Mouse (Mus musculus) ovary, adult 18-20 months (tissue): ENCODE measurements around the gene Calb2.

Experiments used
- DNase-seq: peaks from one replicate; pipeline ENCODE4 v3.0.0; 2022; ENCODE audit warnings: low spot score, mixed read lengths

Calb2 gene

DNA sequence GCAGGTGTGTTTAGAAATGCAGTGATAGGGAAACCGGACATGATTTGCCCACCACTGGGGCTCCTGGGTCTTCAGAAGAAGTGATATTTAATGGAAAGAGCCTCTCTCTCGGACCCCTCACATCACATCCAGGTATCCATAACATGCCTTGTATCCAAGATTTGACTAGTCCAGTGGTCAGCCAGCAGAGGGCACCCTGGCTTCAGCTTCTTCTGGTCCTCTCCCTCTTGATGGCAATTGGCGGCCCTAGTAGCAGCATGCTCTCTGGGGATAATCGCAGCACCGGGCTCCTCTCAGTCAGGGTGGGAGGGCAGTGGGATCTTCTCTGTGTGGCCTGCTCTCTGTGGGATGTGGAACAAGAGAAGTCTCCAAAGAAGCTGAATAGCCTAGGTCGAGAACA, 48.3 kb downstream of the Calb2 start:
- no peak for DNase-seq

DNA sequence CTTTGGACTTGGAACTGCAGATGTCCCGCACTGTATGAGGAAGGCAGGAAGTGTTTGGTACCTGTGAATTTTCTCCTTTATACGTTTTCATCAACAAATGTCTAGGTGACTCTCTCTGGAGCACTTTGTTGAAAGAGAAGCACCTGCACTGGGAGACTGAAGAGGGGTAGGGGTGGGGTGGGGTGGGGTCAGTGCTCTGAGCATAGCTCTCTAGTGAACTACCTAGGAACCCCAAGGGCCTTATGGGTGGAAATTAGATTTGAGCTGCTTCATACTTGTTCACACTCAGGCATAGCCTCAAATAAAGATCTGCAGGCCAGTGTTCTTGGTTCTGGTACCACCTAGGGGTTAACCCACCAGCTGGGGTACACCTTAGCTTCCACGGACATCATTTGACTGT, 65.4 kb downstream of the Calb2 start, which contains the start of gene Gm17720:
Gm17720 (minus strand) TSS at position 101 of the 400 bp plus-strand sequence.
- DNase-seq: no peak

DNA sequence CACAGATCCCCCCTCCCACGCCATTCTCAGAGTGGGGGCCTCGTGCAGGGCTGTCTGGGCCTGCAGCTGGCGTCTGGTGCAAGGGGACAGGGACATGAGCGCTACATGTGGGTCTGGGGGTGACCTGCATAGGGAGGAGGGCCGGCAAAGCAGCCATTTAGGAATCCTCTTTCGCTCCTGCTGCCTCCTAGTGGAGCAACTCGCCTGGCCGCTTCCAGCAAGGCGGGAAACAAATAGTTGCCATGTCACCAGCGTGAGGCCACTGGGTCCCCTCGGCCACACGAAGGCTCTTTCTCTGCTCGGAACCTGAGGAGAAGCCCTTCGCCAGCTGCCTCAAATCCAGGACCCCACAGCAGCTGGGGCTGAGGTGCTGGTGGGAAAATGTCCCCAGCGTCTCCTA, 66.3 kb downstream of the Calb2 start:
- DNase-seq: no peak

DNA sequence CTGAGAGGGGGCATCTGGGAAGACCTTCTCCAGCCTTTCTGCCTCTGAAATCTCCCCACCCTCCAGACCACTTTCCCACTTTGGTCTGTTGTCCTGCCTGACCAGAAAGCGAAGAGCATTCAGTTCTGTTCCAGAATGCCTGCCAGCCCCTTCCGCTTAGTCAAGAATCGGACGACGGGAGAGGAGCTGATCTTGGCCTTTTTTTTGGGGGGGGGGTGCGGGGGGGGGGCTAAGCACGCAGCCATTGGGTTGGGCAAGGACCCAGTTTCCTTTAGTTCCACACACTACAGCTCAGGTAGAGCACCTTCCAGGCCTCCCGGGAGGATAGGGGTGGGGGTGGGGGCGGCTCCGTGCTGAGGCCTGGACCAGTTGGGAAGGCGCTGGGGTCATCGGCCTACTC, 67.1 kb downstream of the Calb2 start, which contains the start of gene Gm21964:
Gm21964 (plus strand) TSS at position 301 of the 400 bp plus-strand sequence.
- DNase-seq: no peak

DNA sequence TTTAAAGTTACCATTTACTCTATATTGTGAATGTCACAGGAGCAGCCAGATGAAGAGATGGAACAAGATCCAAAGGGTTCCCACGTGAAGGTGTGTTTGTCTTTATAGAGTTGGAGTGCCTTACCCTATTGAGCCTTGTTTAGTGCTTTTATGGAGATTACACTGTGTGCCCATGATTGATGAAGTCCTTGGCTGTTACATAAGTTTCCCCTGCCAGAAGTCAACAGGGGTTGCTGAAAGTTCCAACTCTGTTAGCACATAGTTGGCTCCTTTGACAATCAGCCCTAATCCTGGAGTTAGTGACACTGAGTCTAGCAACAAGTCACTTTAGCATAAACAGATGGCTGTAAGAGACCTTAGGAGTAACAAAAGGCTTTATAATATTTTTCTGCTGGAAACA, 76.1 kb downstream of the Calb2 start:
- no peak for DNase-seq
